Mouse (Mus musculus): ENCODE data around the gene Zfp428. TPM values are rescaled to one million over a fixed set of nuclear protein-coding genes. Genes with fewer than 3 reads are reported as not detected.

Zfp428 gene
- polyA plus RNA-seq, 1 experiment = 71.7 TPM

- H3K4me3 ChIP-seq (ENCODE audit: insufficient read depth, low read length) = peak overlapping the region; percentile 56
- no peak for TF ChIP-seq POLR2A (IDR thresholded peaks at IDR 0.05; ENCODE audit: extremely low read depth, insufficient read depth, low read length)
- no peak for TF ChIP-seq CTCF (IDR thresholded peaks at IDR 0.05; ENCODE audit: extremely low read depth, insufficient read depth, low read length)
These were observed 22.8 kb downstream of the Zfp428 start for GRCm38 (mm10) chr7:24529580-24529979.

GRCm38 (mm10) chr7:24530062-24530931, 23.5 kb downstream of the Zfp428 start, which contains the start of gene Irgq:
Irgq (plus strand) TSS chr7:24530689.
- Histone ChIP-seq H3K4me1 (ENCODE audit: control insufficient read depth, insufficient read depth, low read length) (no peaks in the 10 kb centered on the region; the same call in 1 of the 2 replicates), H3K27ac (ENCODE audit: insufficient read depth, low read length) (peak within 1 kb of the TSS; percentile 64), H3K4me3 (ENCODE audit: insufficient read depth, low read length) (peak within 1 kb of the TSS; percentile 56)
- TF ChIP-seq CTCF (IDR thresholded peaks at IDR 0.05; ENCODE audit: extremely low read depth, insufficient read depth, low read length) = no peak
- peak; percentile 66 for TF ChIP-seq POLR2A (IDR thresholded peaks at IDR 0.05; ENCODE audit: extremely low read depth, insufficient read depth, low read length)

More at GRCm38 (mm10) chr7:24529580-24529979, 22.8 kb downstream of the Zfp428 start:
- no peaks in the 10 kb centered on the region; the same call in 1 of the 2 replicates for H3K4me1 ChIP-seq (ENCODE audit: control insufficient read depth, insufficient read depth, low read length)
- H3K27ac ChIP-seq (ENCODE audit: insufficient read depth, low read length) = no peak overlapping the region

DNA sequence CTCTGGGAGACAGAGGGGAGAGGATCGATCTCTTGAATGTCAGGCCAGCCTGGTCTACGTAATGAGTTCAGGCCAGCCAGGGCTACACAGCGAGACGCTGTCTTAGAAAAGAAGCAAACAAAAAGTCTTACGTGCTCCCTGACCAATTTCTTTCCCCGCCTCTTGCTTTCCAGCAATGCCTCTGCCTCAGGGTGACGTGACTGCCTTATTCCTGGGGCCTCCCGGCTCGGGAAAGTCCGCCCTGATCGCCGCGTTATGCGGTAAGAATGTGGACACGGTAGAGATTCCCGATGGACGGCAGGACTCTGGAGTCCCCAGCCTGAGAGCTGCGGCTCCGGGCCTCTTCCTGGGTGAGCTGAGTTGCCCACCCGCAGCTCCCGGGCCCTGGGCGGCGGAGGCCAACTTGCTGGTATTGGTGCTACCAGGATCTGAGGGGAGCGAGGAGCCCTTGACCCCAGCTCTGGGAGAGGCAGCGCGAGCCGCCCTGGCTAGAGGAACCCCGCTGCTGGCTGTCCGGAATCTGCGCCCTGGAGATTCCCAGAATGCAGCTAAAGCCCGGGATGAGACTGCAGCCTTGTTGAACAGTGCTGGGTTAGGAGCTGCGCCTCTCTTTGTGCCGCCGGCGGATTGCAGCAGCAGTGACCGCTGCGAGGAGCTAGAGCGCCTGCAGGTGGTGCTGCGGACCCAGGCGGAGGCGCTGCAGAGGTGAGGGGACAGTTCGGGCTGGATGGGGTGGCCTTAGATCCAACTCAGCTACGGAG, 24.6 kb downstream of the Zfp428 start:
- H3K27ac ChIP-seq (ENCODE audit: insufficient read depth, low read length) = peak overlapping the region; percentile 57

GRCm38 (mm10) chr7:24533031-24533571, 26.3 kb downstream of the Zfp428 start:
- H3K27ac ChIP-seq (ENCODE audit: insufficient read depth, low read length) = no peak overlapping the region
- TF ChIP-seq CTCF (IDR thresholded peaks at IDR 0.05; ENCODE audit: extremely low read depth, insufficient read depth, low read length) (no peak), POLR2A (IDR thresholded peaks at IDR 0.05; ENCODE audit: extremely low read depth, insufficient read depth, low read length) (no peak)
- H3K4me3 ChIP-seq (ENCODE audit: insufficient read depth, low read length) = no peak overlapping the region
- no peaks in the 10 kb centered on the region; the same call in 1 of the 2 replicates for H3K4me1 ChIP-seq (ENCODE audit: control insufficient read depth, insufficient read depth, low read length)

More for the DNA sequence above, 24.6 kb downstream of the Zfp428 start:
- Histone ChIP-seq H3K4me3 (ENCODE audit: insufficient read depth, low read length) (peak overlapping the region; percentile 56), H3K4me1 (ENCODE audit: control insufficient read depth, insufficient read depth, low read length) (no peaks in the 10 kb centered on the region; the same call in 1 of the 2 replicates)
- peak; percentile 55 for TF ChIP-seq CTCF (IDR thresholded peaks at IDR 0.05; ENCODE audit: extremely low read depth, insufficient read depth, low read length)
- TF ChIP-seq POLR2A (IDR thresholded peaks at IDR 0.05; ENCODE audit: extremely low read depth, insufficient read depth, low read length) = peak; percentile 51; the same call in 1 of the 2 replicates

- no peak overlapping the region for H3K27ac ChIP-seq (ENCODE audit: insufficient read depth, low read length)
- TF ChIP-seq POLR2A (IDR thresholded peaks at IDR 0.05; ENCODE audit: extremely low read depth, insufficient read depth, low read length) = no peak
- no peak for TF ChIP-seq CTCF (IDR thresholded peaks at IDR 0.05; ENCODE audit: extremely low read depth, insufficient read depth, low read length)
- H3K4me3 ChIP-seq (ENCODE audit: insufficient read depth, low read length) = no peak overlapping the region
- H3K4me1 ChIP-seq (ENCODE audit: control insufficient read depth, insufficient read depth, low read length) = peaks cover 1% of the 10 kb centered on the region
These were observed 27.0 kb downstream of the Zfp428 start for GRCm38 (mm10) chr7:24533806-24534205.

DNA sequence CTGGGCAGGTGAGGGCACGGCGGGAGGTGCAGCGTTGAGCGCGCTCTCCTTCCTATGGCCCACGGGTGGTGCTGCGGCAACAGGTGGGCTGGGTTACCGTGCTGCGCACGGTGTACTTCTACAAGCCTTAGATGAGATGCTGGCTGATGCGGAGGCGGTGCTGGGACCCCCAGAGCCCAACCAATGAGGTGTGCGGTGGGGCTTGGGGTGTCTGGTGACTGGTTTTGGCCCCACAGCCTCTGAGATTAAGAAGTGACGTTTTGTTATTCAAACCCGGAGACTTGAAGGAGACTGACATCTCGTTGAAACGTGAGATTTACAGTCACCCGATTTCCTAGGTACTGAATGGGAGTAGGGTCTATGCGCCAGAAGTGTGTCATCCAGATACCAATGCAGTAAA, 27.5 kb downstream of the Zfp428 start:
- Histone ChIP-seq H3K4me3 (ENCODE audit: insufficient read depth, low read length) (no peak overlapping the region), H3K4me1 (ENCODE audit: control insufficient read depth, insufficient read depth, low read length) (peaks cover 1% of the 10 kb centered on the region), H3K27ac (ENCODE audit: insufficient read depth, low read length) (no peak overlapping the region)
- TF ChIP-seq CTCF (IDR thresholded peaks at IDR 0.05; ENCODE audit: extremely low read depth, insufficient read depth, low read length) (no peak), POLR2A (IDR thresholded peaks at IDR 0.05; ENCODE audit: extremely low read depth, insufficient read depth, low read length) (no peak)

DNA sequence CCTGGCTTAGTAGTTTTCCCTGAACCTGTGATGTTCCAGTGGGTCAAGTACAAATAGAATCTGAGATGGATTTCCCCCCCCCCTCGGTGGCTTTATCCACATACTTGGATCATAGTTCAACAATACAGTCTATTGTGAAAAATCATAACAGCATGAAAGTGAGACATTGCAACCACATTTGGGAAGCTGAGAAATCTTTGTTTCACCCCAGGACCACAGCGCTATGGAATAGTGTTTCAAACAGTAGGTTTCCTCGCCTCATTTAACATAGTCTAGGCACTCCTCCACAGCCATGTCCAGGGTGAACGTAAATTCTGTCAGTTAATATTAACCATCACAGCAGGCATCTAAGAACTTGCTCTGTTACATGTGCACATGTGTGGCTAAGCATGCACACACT, 30.3 kb downstream of the Zfp428 start:
- TF ChIP-seq POLR2A (IDR thresholded peaks at IDR 0.05; ENCODE audit: extremely low read depth, insufficient read depth, low read length) = no peak
- TF ChIP-seq CTCF (IDR thresholded peaks at IDR 0.05; ENCODE audit: extremely low read depth, insufficient read depth, low read length) = no peak
- Histone ChIP-seq H3K4me1 (ENCODE audit: control insufficient read depth, insufficient read depth, low read length) (peaks cover 1% of the 10 kb centered on the region), H3K4me3 (ENCODE audit: insufficient read depth, low read length) (no peak overlapping the region), H3K27ac (ENCODE audit: insufficient read depth, low read length) (no peak overlapping the region)

- H3K27ac ChIP-seq (ENCODE audit: insufficient read depth, low read length) = no peak overlapping the region
- TF ChIP-seq POLR2A (IDR thresholded peaks at IDR 0.05; ENCODE audit: extremely low read depth, insufficient read depth, low read length) (no peak), CTCF (IDR thresholded peaks at IDR 0.05; ENCODE audit: extremely low read depth, insufficient read depth, low read length) (no peak)
These were observed 30.8 kb downstream of the Zfp428 start for GRCm38 (mm10) chr7:24537591-24537990.

DNA sequence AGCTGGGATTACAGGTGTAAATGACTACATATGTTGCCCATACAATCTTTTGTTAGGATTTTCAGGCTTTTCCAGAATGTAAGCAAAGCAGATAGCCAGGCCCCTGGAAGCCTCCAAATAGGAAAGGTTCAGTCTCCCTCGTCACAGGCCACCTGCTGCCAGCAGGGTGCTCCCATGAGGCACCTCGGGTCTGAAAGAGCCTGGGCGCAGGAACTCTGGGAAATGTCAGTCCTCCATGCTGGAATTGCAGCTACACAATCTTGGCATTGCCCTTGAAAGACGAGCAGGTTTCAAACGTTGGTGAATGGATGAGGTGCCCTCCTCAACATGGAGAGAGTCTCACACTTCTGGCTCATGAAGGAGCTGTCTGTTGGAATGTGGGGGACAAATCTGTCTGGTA, 31.3 kb downstream of the Zfp428 start:
- Histone ChIP-seq H3K27ac (ENCODE audit: insufficient read depth, low read length) (no peak overlapping the region), H3K4me1 (ENCODE audit: control insufficient read depth, insufficient read depth, low read length) (peaks cover 1% of the 10 kb centered on the region), H3K4me3 (ENCODE audit: insufficient read depth, low read length) (no peak overlapping the region)
- TF ChIP-seq CTCF (IDR thresholded peaks at IDR 0.05; ENCODE audit: extremely low read depth, insufficient read depth, low read length) = no peak
- TF ChIP-seq POLR2A (IDR thresholded peaks at IDR 0.05; ENCODE audit: extremely low read depth, insufficient read depth, low read length) = no peak

More at GRCm38 (mm10) chr7:24537591-24537990, 30.8 kb downstream of the Zfp428 start:
- H3K4me1 ChIP-seq (ENCODE audit: control insufficient read depth, insufficient read depth, low read length) = peaks cover 1% of the 10 kb centered on the region
- no peak overlapping the region for H3K4me3 ChIP-seq (ENCODE audit: insufficient read depth, low read length)

Measured in cortical plate, adult 2 months (tissue).